Mouse (Mus musculus) erythroblast, adult 5-6 weeks (primary cell): ENCODE results near the gene Pappa. TPM values are rescaled to one million over a fixed set of nuclear protein-coding genes. Genes with fewer than 3 reads are reported as not detected.

Experiments used
- ATAC-seq: replicated peaks from 2 replicates; pipeline ENCODE4 v1.8.0; 2016; ENCODE audit warnings: moderate number of reproducible peaks, mild to moderate bottlenecking, moderate TSS enrichment, inconsistent platforms; ENCODE audit not compliant: poor library complexity, low FRiP score, severe bottlenecking
- total RNA-seq, 2 experiments: library from RNA; stranded (forward) in 1 of 2; stranded (reverse) in 1 of 2; fragments of 150-400 nt in 1 of 2; fragments of 200-764, 138-1000 nt in 1 of 2; gene quantifications; 2 replicates each; pipeline versions ENCODE4 v1.2.3 to v1.2.4; 2015 to 2017; ENCODE audit warnings: low replicate concordance in 2 of 2

The Pappa gene
- total RNA-seq (2015; ENCODE audit: low replicate concordance) (not detected in 2 replicates), total RNA-seq (2017; ENCODE audit: low replicate concordance) (0.14 and 0.17 TPM in 2 replicates)

GRCm38 (mm10) chr4:65123741-65124224 lies at the start of gene Pappa:
Gene Pappa (plus strand): TSS chr4:65124174.
- ATAC-seq: no peak

- no peak for ATAC-seq
Observed at GRCm38 (mm10) chr4:65077906-65078615, 45.9 kb upstream of the Pappa start.

- no peak for ATAC-seq
Observed at GRCm38 (mm10) chr4:65086864-65087263, 37.1 kb upstream of the Pappa start.

GRCm38 (mm10) chr4:65087592-65087991 lies 36.4 kb upstream of the Pappa start:
- no peak for ATAC-seq

GRCm38 (mm10) chr4:65092191-65092590 lies 31.8 kb upstream of the Pappa start:
- ATAC-seq: no peak

GRCm38 (mm10) chr4:65120329-65120728 lies 3.6 kb upstream of the Pappa start:
- ATAC-seq: no peak

- no peak for ATAC-seq
Observed at GRCm38 (mm10) chr4:65122841-65123240, 1.1 kb upstream of the Pappa start.

GRCm38 (mm10) chr4:65124369-65125151 lies 586 bp downstream of the Pappa start:
- no peak for ATAC-seq

- no peak for ATAC-seq
Observed at GRCm38 (mm10) chr4:65125341-65126332, 1.7 kb downstream of the Pappa start.

- ATAC-seq: no peak
Observed at GRCm38 (mm10) chr4:65126451-65127290, 2.7 kb downstream of the Pappa start.

- ATAC-seq: no peak
Observed at GRCm38 (mm10) chr4:65127291-65127590, 3.3 kb downstream of the Pappa start.

- no peak for ATAC-seq
Observed at GRCm38 (mm10) chr4:65132657-65133056, 8.7 kb downstream of the Pappa start.

GRCm38 (mm10) chr4:65134358-65134757 lies 10.4 kb downstream of the Pappa start:
- no peak for ATAC-seq

GRCm38 (mm10) chr4:65135109-65135508 lies 11.1 kb downstream of the Pappa start:
- ATAC-seq: no peak

- no peak for ATAC-seq
Observed at GRCm38 (mm10) chr4:65136541-65136940, 12.6 kb downstream of the Pappa start.

GRCm38 (mm10) chr4:65146936-65147335 lies 23.0 kb downstream of the Pappa start:
- no peak for ATAC-seq

GRCm38 (mm10) chr4:65153601-65154000 lies 29.6 kb downstream of the Pappa start:
- ATAC-seq: no peak

- ATAC-seq: no peak
Observed at GRCm38 (mm10) chr4:65156231-65156630, 32.3 kb downstream of the Pappa start.

GRCm38 (mm10) chr4:65158651-65159050 lies 34.7 kb downstream of the Pappa start:
- ATAC-seq: no peak
